Mouse (Mus musculus): ENCODE results near the gene Iqcd. TPM values are rescaled to one million over a fixed set of nuclear protein-coding genes. Genes with fewer than 3 reads are reported as not detected.

The Iqcd gene
- polyA plus RNA-seq, 1 experiment from 2014 or later, result 2.3 TPM

DNA sequence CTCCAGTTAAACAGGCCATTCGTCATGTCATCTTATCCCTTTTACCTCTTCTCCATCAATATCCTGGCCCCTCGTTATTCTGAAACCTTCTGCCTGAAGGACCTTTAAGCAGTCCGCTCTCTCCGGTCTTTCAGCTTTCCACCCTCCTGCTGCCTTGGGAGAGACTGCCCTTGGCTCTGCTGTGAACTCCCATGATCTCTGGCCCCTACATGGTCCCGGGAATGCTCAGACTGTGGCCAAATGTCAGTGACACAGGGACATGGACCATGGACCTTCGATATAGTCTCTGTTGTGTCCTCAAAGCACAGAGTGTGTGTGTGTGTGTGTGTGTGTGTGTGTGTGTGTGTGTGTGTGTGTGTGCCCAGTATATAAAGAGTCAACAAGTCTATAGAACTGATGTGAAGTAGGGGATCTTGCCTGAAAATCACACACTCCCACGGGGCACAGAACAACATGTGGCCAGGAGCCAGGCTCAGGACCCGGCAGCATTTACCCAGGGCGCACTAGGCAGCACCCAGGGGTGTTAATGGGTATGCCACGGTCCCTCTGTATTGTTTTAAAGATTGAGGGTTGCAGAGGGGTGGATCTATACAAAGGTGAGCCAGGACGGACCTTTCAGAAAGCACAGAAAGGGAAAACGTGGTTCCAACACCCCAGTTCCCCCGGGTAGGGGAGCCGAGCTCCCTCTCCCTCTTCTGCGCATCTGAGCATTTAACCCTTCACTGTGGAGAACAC, 23.5 kb upstream of the Iqcd start:
- WGBS, result 24% methylated on average over 15 of the region's 15 CpGs
- H3K27ac ChIP-seq (replicated peaks), result peak overlapping the region; percentile 88
- no peaks in the 10 kb centered on the region for H3K9me3 ChIP-seq
- peak overlapping the region; percentile 13 for H3K4me2 ChIP-seq
- H3K4me3 ChIP-seq, result no peak overlapping the region
- no peak for ATAC-seq (ENCODE audit: low FRiP score, low read depth)
- no peaks in the 10 kb centered on the region for H3K27me3 ChIP-seq
- H3K4me1 ChIP-seq (replicated peaks), result peaks cover 85% of the 10 kb centered on the region
- no peak overlapping the region for H3K9ac ChIP-seq
- no peaks in the 10 kb centered on the region for H3K36me3 ChIP-seq

GRCm38 (mm10) chr5:120566101-120566500, 22.7 kb upstream of the Iqcd start:
- ATAC-seq (ENCODE audit: low FRiP score, low read depth), result peak; percentile 52
- H3K4me1 ChIP-seq (replicated peaks), result peaks cover 85% of the 10 kb centered on the region
- H3K9ac ChIP-seq, result no peak overlapping the region
- WGBS, result 15% methylated on average over 5 of the region's 5 CpGs
- no peaks in the 10 kb centered on the region for H3K9me3 ChIP-seq
- no peak overlapping the region for H3K4me3 ChIP-seq
- peak overlapping the region; percentile 13 for H3K4me2 ChIP-seq
- H3K27me3 ChIP-seq, result no peaks in the 10 kb centered on the region
- no peaks in the 10 kb centered on the region for H3K36me3 ChIP-seq
- peak overlapping the region; percentile 88 for H3K27ac ChIP-seq (replicated peaks)

DNA sequence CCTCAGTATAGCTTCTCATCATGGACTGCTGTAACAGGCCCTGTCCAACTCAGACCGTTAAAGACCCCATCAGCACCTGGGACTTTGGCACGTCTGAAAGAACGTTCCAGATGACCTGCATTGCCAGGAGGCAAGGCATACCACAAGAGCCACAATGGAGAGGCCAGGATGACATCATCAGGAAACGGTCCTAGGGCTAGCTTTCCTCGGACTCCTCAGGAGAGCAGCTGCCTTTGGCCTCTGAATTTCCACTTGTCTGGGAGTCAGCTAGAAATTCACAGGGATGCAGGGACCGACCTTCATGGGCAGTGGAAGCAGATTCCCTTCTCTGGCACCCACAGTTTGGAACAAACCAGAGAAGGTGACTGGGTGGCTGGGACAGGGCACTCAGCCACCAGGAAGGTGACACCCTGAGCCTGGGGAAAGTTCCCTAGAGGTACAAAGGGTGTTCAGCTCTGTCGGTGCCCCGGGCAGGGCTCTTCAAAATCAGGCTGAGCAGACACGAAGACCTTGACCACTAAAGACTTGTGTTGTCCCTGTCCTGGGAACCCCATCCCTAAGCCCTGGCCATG, 22.0 kb upstream of the Iqcd start:
- peak overlapping the region; percentile 29 for H3K9ac ChIP-seq
- H3K27me3 ChIP-seq, result no peaks in the 10 kb centered on the region
- peak overlapping the region; percentile 88 for H3K27ac ChIP-seq (replicated peaks)
- H3K4me2 ChIP-seq, result peak overlapping the region; percentile 16
- ATAC-seq (ENCODE audit: low FRiP score, low read depth), result no peak
- H3K4me3 ChIP-seq, result no peak overlapping the region
- H3K9me3 ChIP-seq, result no peaks in the 10 kb centered on the region
- no peaks in the 10 kb centered on the region for H3K36me3 ChIP-seq
- peaks cover 88% of the 10 kb centered on the region for H3K4me1 ChIP-seq (replicated peaks)
- 33% methylated on average over 9 of the region's 9 CpGs for WGBS

GRCm38 (mm10) chr5:120567253-120567701, 21.5 kb upstream of the Iqcd start:
- ATAC-seq (ENCODE audit: low FRiP score, low read depth), result peak; percentile 20
- Histone ChIP-seq H3K9ac (peak overlapping the region; percentile 29; the same call in 1 of the 2 replicates), H3K9me3 (no peaks in the 10 kb centered on the region), H3K27me3 (no peaks in the 10 kb centered on the region), H3K4me1 (replicated peaks) (peaks cover 86% of the 10 kb centered on the region), H3K27ac (replicated peaks) (peak overlapping the region; percentile 88), H3K4me2 (peak overlapping the region; percentile 16), H3K36me3 (no peaks in the 10 kb centered on the region), H3K4me3 (no peak overlapping the region)
- WGBS, result 7% methylated on average over 21 of the region's 21 CpGs

DNA sequence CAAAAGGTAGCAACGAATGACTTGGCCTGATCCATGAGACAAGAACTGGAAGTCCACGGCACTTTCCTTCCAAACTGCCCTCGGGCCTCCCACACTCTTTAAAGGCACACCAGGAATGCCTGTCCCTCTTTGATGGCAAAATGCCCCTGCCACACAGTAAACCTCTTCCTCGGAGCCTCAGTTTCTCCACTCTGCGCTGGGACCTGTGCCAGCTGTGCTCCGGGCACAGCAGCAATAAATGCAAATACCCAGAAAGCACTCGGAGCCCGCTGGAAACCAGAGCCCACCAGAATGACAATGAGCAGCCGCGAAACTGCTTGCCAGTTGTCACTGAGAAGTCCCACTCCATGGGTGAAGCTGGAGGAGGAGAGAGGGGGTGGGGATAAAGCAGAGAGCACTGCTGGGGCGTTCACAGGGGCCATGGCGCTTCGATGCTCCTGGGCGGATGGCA, 21.0 kb upstream of the Iqcd start:
- Histone ChIP-seq H3K27me3 (no peaks in the 10 kb centered on the region), H3K4me1 (replicated peaks) (peaks cover 87% of the 10 kb centered on the region), H3K4me3 (no peak overlapping the region)

DNA sequence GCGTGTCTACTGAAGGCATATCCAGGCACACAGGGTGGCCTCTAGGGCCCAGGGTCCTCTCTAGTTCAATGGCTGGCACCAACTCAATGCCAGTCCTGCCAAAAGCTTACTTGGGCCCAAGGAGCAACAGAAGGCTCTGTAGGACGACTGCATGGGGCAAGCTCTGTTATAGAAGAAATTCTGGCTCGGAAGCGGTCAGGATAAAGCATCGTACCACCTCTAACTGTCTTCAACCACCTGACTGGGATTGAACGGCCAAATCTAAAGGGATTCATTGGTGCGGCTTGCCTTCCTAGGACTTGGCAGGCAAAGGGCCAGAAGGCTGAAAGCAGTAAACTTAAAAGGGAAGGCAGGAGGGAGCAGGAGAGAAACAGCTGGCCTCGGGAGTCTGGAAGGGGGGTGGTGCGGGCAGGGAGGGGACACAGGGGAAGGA, 20.5 kb upstream of the Iqcd start:
- Histone ChIP-seq H3K36me3 (no peaks in the 10 kb centered on the region), H3K4me1 (replicated peaks) (peaks cover 86% of the 10 kb centered on the region), H3K27me3 (no peaks in the 10 kb centered on the region), H3K27ac (replicated peaks) (peak overlapping the region; percentile 88), H3K9ac (no peak overlapping the region), H3K9me3 (no peaks in the 10 kb centered on the region), H3K4me2 (peak overlapping the region; percentile 16), H3K4me3 (no peak overlapping the region)
- WGBS, result 32% methylated on average over 9 of the region's 9 CpGs
- ATAC-seq (ENCODE audit: low FRiP score, low read depth), result no peak

More for the DNA sequence above, 21.0 kb upstream of the Iqcd start:
- no peaks in the 10 kb centered on the region for H3K36me3 ChIP-seq
- ATAC-seq (ENCODE audit: low FRiP score, low read depth), result no peak
- peak overlapping the region; percentile 29; the same call in 1 of the 2 replicates for H3K9ac ChIP-seq
- peak overlapping the region; percentile 88 for H3K27ac ChIP-seq (replicated peaks)
- no peaks in the 10 kb centered on the region for H3K9me3 ChIP-seq
- H3K4me2 ChIP-seq, result peak overlapping the region; percentile 16
- 18% methylated on average over 14 of the region's 14 CpGs for WGBS

GRCm38 (mm10) chr5:120568964-120569363, 19.9 kb upstream of the Iqcd start:
- H3K9ac ChIP-seq, result no peak overlapping the region
- H3K4me1 ChIP-seq (replicated peaks), result peaks cover 79% of the 10 kb centered on the region
- ATAC-seq (ENCODE audit: low FRiP score, low read depth), result no peak
- H3K4me2 ChIP-seq, result peak overlapping the region; percentile 16; the same call in 1 of the 2 replicates
- no peaks in the 10 kb centered on the region for H3K27me3 ChIP-seq
- H3K4me3 ChIP-seq, result no peak overlapping the region
- H3K27ac ChIP-seq (replicated peaks), result peak overlapping the region; percentile 88
- no peaks in the 10 kb centered on the region for H3K9me3 ChIP-seq
- H3K36me3 ChIP-seq, result no peaks in the 10 kb centered on the region
- WGBS, result 82% methylated on average over 4 of the region's 4 CpGs

DNA sequence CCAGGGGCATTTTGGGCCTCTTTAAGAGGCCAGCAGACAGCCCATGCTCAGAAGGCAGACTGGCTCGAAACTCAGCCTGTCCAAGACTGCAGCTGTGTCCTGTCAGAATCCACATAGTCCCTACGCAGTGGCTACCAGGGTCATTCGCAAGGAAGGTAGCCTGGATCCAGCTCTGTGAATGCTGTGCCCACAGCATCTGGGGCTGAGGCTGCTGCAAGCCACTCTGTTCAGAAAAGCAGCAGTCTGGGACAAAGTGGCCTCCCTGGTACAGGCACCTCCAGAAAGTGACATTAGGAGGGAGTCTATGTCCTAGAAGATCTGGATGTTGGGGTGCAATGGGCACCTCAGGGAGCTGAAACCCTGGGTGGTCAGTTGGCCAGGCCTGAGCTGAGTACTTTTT, 19.0 kb upstream of the Iqcd start:
- Histone ChIP-seq H3K4me2 (no peak overlapping the region), H3K9me3 (no peaks in the 10 kb centered on the region), H3K4me1 (replicated peaks) (peaks cover 75% of the 10 kb centered on the region), H3K36me3 (no peaks in the 10 kb centered on the region), H3K27ac (replicated peaks) (0 out of 2 replicates have a peak overlapping the region, but pooled peaks have one; percentile 88), H3K4me3 (no peak overlapping the region), H3K27me3 (no peaks in the 10 kb centered on the region), H3K9ac (no peak overlapping the region)
- WGBS, result 87% methylated on average over 3 of the region's 3 CpGs
- ATAC-seq (ENCODE audit: low FRiP score, low read depth), result no peak

GRCm38 (mm10) chr5:120570289-120570897, 18.4 kb upstream of the Iqcd start:
- no peak overlapping the region; the same call in 1 of the 2 replicates for H3K27ac ChIP-seq (replicated peaks)
- H3K9me3 ChIP-seq, result no peaks in the 10 kb centered on the region
- H3K4me2 ChIP-seq, result no peak overlapping the region
- H3K4me1 ChIP-seq (replicated peaks), result peaks cover 69% of the 10 kb centered on the region
- no peak overlapping the region for H3K9ac ChIP-seq
- H3K27me3 ChIP-seq, result no peaks in the 10 kb centered on the region
- no peak for ATAC-seq (ENCODE audit: low FRiP score, low read depth)
- 80% methylated on average over 11 of the region's 11 CpGs for WGBS
- no peaks in the 10 kb centered on the region for H3K36me3 ChIP-seq
- no peak overlapping the region for H3K4me3 ChIP-seq

- Histone ChIP-seq H3K9ac (no peak overlapping the region), H3K4me3 (no peak overlapping the region), H3K4me1 (replicated peaks) (peaks cover 61% of the 10 kb centered on the region), H3K9me3 (no peaks in the 10 kb centered on the region), H3K4me2 (no peak overlapping the region), H3K27me3 (no peaks in the 10 kb centered on the region), H3K36me3 (no peaks in the 10 kb centered on the region), H3K27ac (replicated peaks) (peak overlapping the region; percentile 60)
- 38% methylated on average over 14 of the region's 14 CpGs for WGBS
- ATAC-seq (ENCODE audit: low FRiP score, low read depth), result no peak
These were observed 17.6 kb upstream of the Iqcd start for GRCm38 (mm10) chr5:120571056-120571740.

- peaks cover 44% of the 10 kb centered on the region for H3K4me1 ChIP-seq (replicated peaks)
- H3K9ac ChIP-seq, result no peak overlapping the region
- no peak overlapping the region for H3K27ac ChIP-seq (replicated peaks)
- H3K4me2 ChIP-seq, result no peak overlapping the region
- H3K27me3 ChIP-seq, result no peaks in the 10 kb centered on the region
- WGBS, result 74% methylated on average over 10 of the region's 10 CpGs
- H3K4me3 ChIP-seq, result no peak overlapping the region
- no peaks in the 10 kb centered on the region for H3K9me3 ChIP-seq
- ATAC-seq (ENCODE audit: low FRiP score, low read depth), result no peak
- no peaks in the 10 kb centered on the region for H3K36me3 ChIP-seq
These were observed 14.2 kb upstream of the Iqcd start for GRCm38 (mm10) chr5:120574469-120575063.
